Mouse (Mus musculus): ENCODE results near the gene Hist1h2ah.
"Not testable (repeated sequence)": the region's sequence is repeated elsewhere in the genome, so short reads cannot be mapped to it uniquely, and the experiment has no call there.

Hist1h2ah gene

DNA sequence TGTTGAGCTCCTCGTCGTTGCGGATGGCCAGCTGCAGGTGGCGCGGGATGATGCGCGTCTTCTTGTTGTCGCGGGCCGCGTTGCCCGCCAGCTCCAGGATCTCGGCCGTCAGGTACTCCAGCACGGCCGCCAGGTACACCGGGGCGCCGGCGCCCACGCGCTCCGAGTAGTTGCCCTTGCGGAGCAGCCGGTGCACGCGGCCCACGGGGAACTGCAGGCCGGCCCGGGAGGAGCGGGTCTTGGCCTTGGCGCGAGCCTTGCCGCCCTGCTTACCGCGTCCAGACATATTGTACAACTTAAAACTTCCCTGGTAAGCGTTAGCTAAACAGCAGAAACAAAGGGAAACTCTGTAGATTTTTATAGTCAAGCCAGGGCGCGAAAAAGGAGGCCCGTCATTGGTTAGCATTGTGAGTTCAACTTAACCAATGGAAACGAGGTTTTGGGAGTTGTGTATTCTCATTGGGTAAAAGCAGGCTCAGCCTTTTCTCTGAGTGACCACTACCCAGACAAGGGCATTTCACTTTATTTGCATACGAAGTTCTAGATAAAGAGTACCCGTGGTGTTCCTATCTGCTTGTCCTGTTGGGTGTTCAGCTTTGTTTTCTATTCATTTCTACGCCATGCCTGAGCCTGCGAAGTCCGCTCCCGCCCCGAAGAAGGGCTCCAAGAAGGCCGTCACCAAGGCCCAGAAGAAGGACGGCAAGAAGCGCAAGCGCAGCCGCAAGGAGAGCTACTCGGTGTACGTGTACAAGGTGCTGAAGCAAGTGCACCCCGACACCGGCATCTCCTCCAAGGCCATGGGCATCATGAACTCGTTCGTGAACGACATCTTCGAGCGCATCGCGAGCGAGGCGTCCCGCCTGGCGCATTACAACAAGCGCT is at the start of gene Hist1h2ah, which contains the start of gene Hist1h2bk:
Hist1h2ah (minus strand) TSS at position 302 of the 882 bp plus-strand sequence.
Hist1h2bk (plus strand) TSS at position 604 of the 882 bp plus-strand sequence.
- ChIA-PET CTCF (interaction anchor here in 2 of 4 experiments (0.7 to 2.5 kb wide), 4 partner anchors 8 to 1366 kb away, joined by 3 to 9 read pairs (median 6); partner anchors contain the start of genes Hist1h2ag (in 1 of the 2), Hist1h2bj (in 1 of the 2) and Hist1h2bl (in 1 of the 2)), POLR2A (interaction anchor here (0.6 to 10.4 kb wide), 176 partner anchors 8 to 1798 kb away, joined by 3 to 225 read pairs (median 5); partner anchors contain the start of genes Hist1h1a (in 3 of the 4), Hist1h1b (in 3 of the 4), Hist1h2ag (in 3 of the 4) and Hist1h2an (in 3 of the 4))

GRCm38 (mm10) chr13:22084140-22084539 is 48.8 kb upstream of the Hist1h2ah start, which contains the start of gene Vmn1r188:
Gene Vmn1r188 (plus strand): TSS chr13:22084440.
- CTCF ChIA-PET, POLR2A ChIA-PET: not testable (repeated sequence)

GRCm38 (mm10) chr13:22063468-22063867 is 28.1 kb upstream of the Hist1h2ah start:
- POLR2A ChIA-PET: no interaction called here
- CTCF ChIA-PET: no interaction called here

DNA sequence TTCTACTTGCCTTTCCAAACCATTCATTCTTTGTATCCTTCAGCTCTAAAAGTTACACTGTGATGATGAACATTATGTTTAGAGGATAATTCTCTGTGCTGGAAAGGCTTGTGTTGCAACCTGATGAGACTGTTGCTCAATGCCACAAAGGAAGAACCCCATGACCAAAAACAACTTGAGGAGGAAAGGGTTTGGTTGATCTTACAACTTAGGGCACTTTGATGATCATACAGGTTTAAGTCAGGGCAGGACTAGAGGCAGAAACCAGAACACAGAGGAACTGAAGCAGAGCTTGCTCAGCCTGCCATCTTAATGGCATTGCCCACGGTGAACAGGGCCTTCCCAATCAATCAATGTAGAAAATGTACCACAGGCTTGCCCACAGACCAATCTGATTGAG is 26.1 kb upstream of the Hist1h2ah start:
- ChIA-PET CTCF (interaction anchor here in 1 of 4 experiments (0.6 kb wide), 1 partner anchor 818 kb away, joined by 3 read pairs; no protein-coding TSS in a partner anchor), POLR2A (no interaction called here)

GRCm38 (mm10) chr13:22053754-22054153 is 18.4 kb upstream of the Hist1h2ah start:
- CTCF ChIA-PET: no interaction called here
- POLR2A ChIA-PET: interaction anchor here in 2 of 4 experiments (2.2 to 4.8 kb wide), 3 partner anchors 10 to 18 kb away, joined by 8 to 38 read pairs (median 33); partner anchors contain the start of genes Hist1h2ag (in 2 of the 2), Hist1h2bj (in 2 of the 2), Hist1h2ah (in 1 of the 2) and Hist1h2bk (in 1 of the 2)

DNA sequence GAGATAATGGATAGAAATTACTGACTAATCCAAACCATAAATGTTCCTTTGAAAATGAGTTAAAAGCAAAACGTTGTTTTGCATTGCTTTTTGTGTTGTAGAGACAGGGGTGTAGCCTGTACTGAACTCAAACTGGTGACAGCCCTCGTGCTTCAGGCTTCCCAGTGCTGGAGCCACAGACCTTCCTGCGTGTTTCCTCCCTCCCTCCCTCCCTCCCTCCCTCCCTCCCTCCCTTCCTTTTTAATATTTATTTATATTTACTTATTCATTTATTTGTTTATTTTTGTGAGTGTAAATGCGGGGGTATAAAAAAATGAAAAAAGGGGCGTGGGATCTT is 16.1 kb upstream of the Hist1h2ah start:
- POLR2A ChIA-PET: interaction anchor here in 3 of 4 experiments (0.6 to 4.8 kb wide), 19 partner anchors 8 to 1632 kb away, joined by 3 to 38 read pairs (median 4); partner anchors contain the start of genes Hist1h2ag (in 3 of the 3), Hist1h2ah (in 3 of the 3), Hist1h2bj (in 3 of the 3) and Hist1h2bk (in 3 of the 3)
- CTCF ChIA-PET: interaction anchor here in 3 of 4 experiments (0.6 to 1.9 kb wide), 10 partner anchors 9 to 1360 kb away, joined by 3 to 9 read pairs (median 4); partner anchors contain the start of genes Hist1h2ag (in 1 of the 3), Hist1h2bj (in 1 of the 3) and Hist1h4i (in 1 of the 3)

- CTCF ChIA-PET: interaction anchor here in 3 of 4 experiments (0.5 to 1.9 kb wide), 8 partner anchors 8 to 1566 kb away, joined by 3 to 9 read pairs (median 4); partner anchors contain the start of genes Hist1h2ag (in 1 of the 3), Hist1h2bj (in 1 of the 3) and Hist1h4i (in 1 of the 3)
These were observed 15.5 kb upstream of the Hist1h2ah start for GRCm38 (mm10) chr13:22050591-22051522.

GRCm38 (mm10) chr13:22049737-22050440 is 14.5 kb upstream of the Hist1h2ah start:
- ChIA-PET POLR2A (interaction anchor here in 2 of 4 experiments (0.8 to 1.6 kb wide), 6 partner anchors 14 to 1536 kb away, joined by 3 to 7 read pairs (median 4); partner anchors contain the start of genes Hist1h2ah (in 2 of the 2), Hist1h2bk (in 2 of the 2) and Hist1h4d (in 1 of the 2)), CTCF (no interaction called here)

More at GRCm38 (mm10) chr13:22050591-22051522, 15.5 kb upstream of the Hist1h2ah start:
- POLR2A ChIA-PET: interaction anchor here (0.6 to 4.8 kb wide), 20 partner anchors 7 to 1633 kb away, joined by 3 to 38 read pairs (median 4); partner anchors contain the start of genes Hist1h2ah (in 4 of the 4), Hist1h2bk (in 4 of the 4), Hist1h2ag (in 3 of the 4) and Hist1h2bj (in 3 of the 4)

DNA sequence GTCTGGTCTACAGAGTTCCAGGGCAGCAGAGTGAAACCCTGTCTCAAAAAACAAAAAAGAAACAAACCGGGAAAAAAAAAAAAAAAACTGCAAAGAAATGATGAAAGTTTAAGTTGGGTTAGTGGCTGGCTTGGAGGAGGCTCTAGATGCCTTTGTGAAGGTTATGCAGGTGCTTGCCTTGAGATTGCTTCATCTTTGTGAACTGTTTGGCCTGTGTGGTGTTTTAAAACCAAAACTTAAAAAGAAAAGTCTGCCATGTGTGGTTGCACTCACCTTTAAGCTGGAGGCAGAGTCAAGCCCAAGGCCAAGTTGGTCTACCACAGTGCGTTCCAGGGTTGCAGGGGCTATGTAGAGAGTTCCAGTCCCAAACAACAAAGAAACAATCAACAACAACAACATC is 13.7 kb upstream of the Hist1h2ah start:
- POLR2A ChIA-PET: interaction anchor here in 3 of 4 experiments (0.8 to 10.5 kb wide), 7 partner anchors 9 to 1572 kb away, joined by 3 to 225 read pairs (median 3); partner anchors contain the start of genes Hist1h2ah (in 1 of the 3), Hist1h2be (in 1 of the 3), Hist1h2bk (in 1 of the 3) and Hist1h4d (in 1 of the 3)
- CTCF ChIA-PET: no interaction called here

- CTCF ChIA-PET: interaction anchor here in 1 of 4 experiments (3.2 kb wide), 1 partner anchor 1356 kb away, joined by 30 read pairs; no protein-coding TSS in a partner anchor
- POLR2A ChIA-PET: interaction anchor here in 3 of 4 experiments (1.2 to 10.5 kb wide), 7 partner anchors 12 to 1511 kb away, joined by 3 to 225 read pairs (median 20); partner anchors contain the start of genes Hist1h2ah (in 2 of the 3) and Hist1h2bk (in 2 of the 3)
These were observed 9.9 kb upstream of the Hist1h2ah start for GRCm38 (mm10) chr13:22045311-22045710.

DNA sequence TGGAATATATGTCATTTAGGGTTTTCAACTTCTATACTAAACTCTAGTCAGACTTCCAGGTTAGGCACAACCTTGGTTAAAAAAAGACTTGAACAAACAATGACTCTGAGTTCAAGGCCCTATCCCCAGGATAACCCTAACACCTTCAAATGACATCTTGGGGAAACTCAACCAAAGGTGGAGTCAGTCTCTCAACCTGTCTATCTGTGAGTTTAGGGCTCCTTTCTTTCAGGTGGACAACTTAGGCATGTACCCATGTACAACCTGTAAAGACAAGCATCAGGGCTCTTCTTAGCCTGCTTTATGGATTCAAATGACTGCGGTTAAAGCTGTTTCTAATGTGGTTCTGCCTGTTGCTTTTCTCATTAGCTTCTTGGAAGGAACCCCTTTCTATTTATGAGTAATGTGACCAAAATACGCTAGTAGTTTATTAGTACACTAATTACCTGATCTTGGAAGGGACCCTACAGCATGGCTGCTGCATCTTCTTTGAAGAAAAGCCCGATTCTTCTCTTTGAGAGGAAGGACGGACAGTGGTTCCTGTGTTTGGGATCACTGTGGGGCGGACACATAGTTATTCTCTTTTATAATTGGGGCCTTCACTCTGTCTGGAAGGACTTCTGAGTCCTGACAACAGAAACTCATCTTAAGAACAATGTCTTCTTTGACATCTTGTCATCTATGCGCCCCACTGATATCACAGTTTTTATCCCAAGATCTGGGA is 9.2 kb upstream of the Hist1h2ah start:
- POLR2A ChIA-PET: interaction anchor here (0.5 to 10.5 kb wide), 61 partner anchors 8 to 1706 kb away, joined by 3 to 225 read pairs (median 11); partner anchors contain the start of genes Hist1h2ah (in 4 of the 4), Hist1h2bk (in 4 of the 4), Hist1h2ac (in 3 of the 4) and Hist1h2an (in 3 of the 4)

DNA sequence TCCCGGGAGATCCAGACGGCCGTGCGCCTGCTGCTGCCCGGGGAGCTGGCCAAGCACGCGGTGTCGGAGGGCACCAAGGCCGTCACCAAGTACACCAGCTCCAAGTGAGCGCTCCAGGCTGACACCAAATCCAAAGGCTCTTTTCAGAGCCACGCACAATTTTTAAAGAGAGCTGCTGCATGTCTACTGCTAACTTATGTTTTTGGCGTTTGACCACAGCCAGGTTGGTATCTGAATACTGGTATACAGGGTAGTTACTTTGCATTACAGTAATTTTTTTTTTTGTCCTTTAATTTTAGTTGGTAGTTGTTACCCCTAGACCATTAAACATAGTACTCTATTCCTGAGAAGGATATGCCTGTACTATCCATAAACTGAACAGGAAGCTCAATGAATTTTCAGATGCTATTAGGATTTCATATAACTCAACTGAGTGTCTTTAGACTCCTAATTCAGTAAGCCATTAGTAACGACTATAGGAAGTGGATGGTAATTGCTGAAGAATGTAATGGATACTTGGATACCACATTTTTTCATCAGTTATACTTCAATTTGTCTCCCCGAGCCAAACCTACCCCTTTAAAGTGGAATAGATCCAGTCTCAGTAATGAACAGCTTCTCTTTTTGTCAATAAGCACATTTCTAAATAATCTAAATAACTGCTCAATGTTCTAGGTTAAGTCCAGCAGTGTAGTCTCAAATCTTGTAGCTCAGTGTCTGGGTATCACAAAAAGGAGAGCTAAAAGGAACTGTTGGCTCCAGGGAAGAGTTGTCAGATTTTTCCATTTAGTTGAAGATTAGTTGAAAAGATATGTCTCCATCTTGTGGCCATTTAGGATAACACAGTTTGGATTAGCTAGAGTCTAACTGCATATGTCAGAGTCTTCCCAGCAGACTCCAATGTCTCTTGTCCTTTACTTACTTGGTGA is 8.4 kb upstream of the Hist1h2ah start:
- POLR2A ChIA-PET: interaction anchor here (0.5 to 10.5 kb wide), 168 partner anchors 7 to 1719 kb away, joined by 3 to 225 read pairs (median 6); partner anchors contain the start of genes Hist1h2ah (in 4 of the 4), Hist1h2an (in 4 of the 4), Hist1h2bk (in 4 of the 4) and Hist1h2bp (in 4 of the 4)

More for the DNA sequence above, 9.2 kb upstream of the Hist1h2ah start:
- CTCF ChIA-PET: interaction anchor here in 2 of 4 experiments (0.8 to 3.2 kb wide), 5 partner anchors 10 to 1357 kb away, joined by 3 to 30 read pairs (median 6); partner anchors contain the start of genes Hist1h1b (in 1 of the 2), Hist1h2ah (in 1 of the 2) and Hist1h2bk (in 1 of the 2)

DNA sequence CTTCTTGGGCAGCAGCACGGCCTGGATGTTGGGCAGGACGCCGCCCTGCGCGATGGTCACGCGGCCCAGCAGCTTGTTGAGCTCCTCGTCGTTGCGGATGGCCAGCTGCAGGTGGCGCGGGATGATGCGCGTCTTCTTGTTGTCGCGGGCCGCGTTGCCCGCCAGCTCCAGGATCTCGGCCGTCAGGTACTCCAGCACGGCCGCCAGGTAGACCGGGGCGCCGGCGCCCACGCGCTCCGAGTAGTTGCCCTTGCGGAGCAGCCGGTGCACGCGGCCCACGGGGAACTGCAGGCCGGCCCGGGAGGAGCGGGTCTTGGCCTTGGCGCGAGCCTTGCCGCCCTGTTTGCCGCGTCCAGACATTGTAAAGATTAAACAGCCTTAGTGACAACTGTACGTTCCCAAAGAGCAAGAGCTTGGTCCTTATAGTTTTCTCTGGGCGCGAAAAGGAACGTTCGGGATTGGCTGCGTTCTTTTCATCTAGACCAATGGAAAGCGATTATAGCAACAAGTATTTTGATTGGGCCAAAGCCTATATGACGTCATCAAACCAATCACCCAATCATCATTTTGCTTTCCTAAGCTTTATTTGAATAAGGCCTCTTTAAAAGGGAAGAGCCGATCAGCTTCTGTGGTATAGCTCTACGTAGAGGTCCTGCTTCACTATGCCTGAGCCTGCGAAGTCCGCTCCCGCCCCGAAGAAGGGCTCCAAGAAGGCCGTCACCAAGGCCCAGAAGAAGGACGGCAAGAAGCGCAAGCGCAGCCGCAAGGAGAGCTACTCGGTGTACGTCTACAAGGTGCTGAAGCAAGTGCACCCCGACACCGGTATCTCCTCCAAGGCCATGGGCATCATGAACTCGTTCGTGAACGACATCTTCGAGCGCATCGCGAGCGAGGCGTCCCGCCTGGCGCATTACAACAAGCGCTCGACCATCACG is 7.5 kb upstream of the Hist1h2ah start, which contains the start of the genes Hist1h2ag and Hist1h2bj:
Hist1h2ag (minus strand) TSS at position 377 of the 935 bp plus-strand sequence.
Hist1h2bj (plus strand) TSS at position 647 of the 935 bp plus-strand sequence.
- ChIA-PET CTCF (interaction anchor here (0.8 to 3.2 kb wide), 9 partner anchors 8 to 1370 kb away, joined by 3 to 30 read pairs (median 3); partner anchors contain the start of genes Hist1h2ah (in 1 of the 4), Hist1h2an (in 1 of the 4), Hist1h2bk (in 1 of the 4) and Hist1h2bp (in 1 of the 4)), POLR2A (interaction anchor here (0.6 to 10.5 kb wide), 195 partner anchors 8 to 1726 kb away, joined by 3 to 225 read pairs (median 5); partner anchors contain the start of genes Hist1h2an (in 4 of the 4), Hist1h2bp (in 4 of the 4), Hist1h1a (in 3 of the 4) and Hist1h2ac (in 3 of the 4))

More for the DNA sequence above, 8.4 kb upstream of the Hist1h2ah start:
- CTCF ChIA-PET: interaction anchor here (0.5 to 3.2 kb wide), 12 partner anchors 8 to 1578 kb away, joined by 3 to 30 read pairs (median 4); partner anchors contain the start of genes Hist1h1b (in 1 of the 4), Hist1h2ah (in 1 of the 4), Hist1h2an (in 1 of the 4) and Hist1h2bk (in 1 of the 4)
